Mouse (Mus musculus): Measurements from ENCODE around the gene 1700025G04Rik.

1700025G04Rik gene

GRCm38 (mm10) chr1:151895406-151895805, 194.5 kb downstream of the 1700025G04Rik start:
- DNase-seq (ENCODE audit: low spot score), result no peak

- DNase-seq (ENCODE audit: low spot score), result no peak
These were observed 195.9 kb downstream of the 1700025G04Rik start for GRCm38 (mm10) chr1:151893976-151894375.

- no peak for DNase-seq (ENCODE audit: low spot score)
These were observed 197.9 kb downstream of the 1700025G04Rik start for GRCm38 (mm10) chr1:151892008-151892407.

- no peak for DNase-seq (ENCODE audit: low spot score)
These were observed 198.7 kb downstream of the 1700025G04Rik start for GRCm38 (mm10) chr1:151891194-151891593.

GRCm38 (mm10) chr1:151890041-151890621, 199.8 kb downstream of the 1700025G04Rik start:
- no peak for DNase-seq (ENCODE audit: low spot score)

GRCm38 (mm10) chr1:151887631-151888030, 202.3 kb downstream of the 1700025G04Rik start:
- DNase-seq (ENCODE audit: low spot score), result no peak

GRCm38 (mm10) chr1:151887126-151887525, 202.8 kb downstream of the 1700025G04Rik start:
- no peak for DNase-seq (ENCODE audit: low spot score)

GRCm38 (mm10) chr1:151886171-151886570, 203.8 kb downstream of the 1700025G04Rik start:
- DNase-seq (ENCODE audit: low spot score), result no peak

GRCm38 (mm10) chr1:151881253-151881652, 208.7 kb downstream of the 1700025G04Rik start:
- no peak for DNase-seq (ENCODE audit: low spot score)

- no peak for DNase-seq (ENCODE audit: low spot score)
These were observed 209.2 kb downstream of the 1700025G04Rik start for GRCm38 (mm10) chr1:151880731-151881130.

- DNase-seq (ENCODE audit: low spot score), result no peak
These were observed 210.0 kb downstream of the 1700025G04Rik start for GRCm38 (mm10) chr1:151879966-151880365.

GRCm38 (mm10) chr1:151879308-151879850, 210.5 kb downstream of the 1700025G04Rik start:
- no peak for DNase-seq (ENCODE audit: low spot score)

- no peak for DNase-seq (ENCODE audit: low spot score)
These were observed 211.5 kb downstream of the 1700025G04Rik start for GRCm38 (mm10) chr1:151878411-151878810.

GRCm38 (mm10) chr1:151872971-151873370, 217.0 kb downstream of the 1700025G04Rik start:
- no peak for DNase-seq (ENCODE audit: low spot score)

GRCm38 (mm10) chr1:151864326-151864725, 225.6 kb downstream of the 1700025G04Rik start:
- DNase-seq (ENCODE audit: low spot score), result no peak

GRCm38 (mm10) chr1:151863797-151864147, 226.2 kb downstream of the 1700025G04Rik start:
- DNase-seq (ENCODE audit: low spot score), result no peak

- DNase-seq (ENCODE audit: low spot score), result no peak
These were observed 226.7 kb downstream of the 1700025G04Rik start for GRCm38 (mm10) chr1:151863135-151863796.

- DNase-seq (ENCODE audit: low spot score), result no peak
These were observed 227.8 kb downstream of the 1700025G04Rik start for GRCm38 (mm10) chr1:151862109-151862508.

GRCm38 (mm10) chr1:151861334-151861995, 228.5 kb downstream of the 1700025G04Rik start:
- DNase-seq (ENCODE audit: low spot score), result no peak

- no peak for DNase-seq (ENCODE audit: low spot score)
These were observed 231.5 kb downstream of the 1700025G04Rik start for GRCm38 (mm10) chr1:151858474-151858873.

- DNase-seq (ENCODE audit: low spot score), result no peak
These were observed 234.4 kb downstream of the 1700025G04Rik start for GRCm38 (mm10) chr1:151855561-151855960.

- DNase-seq (ENCODE audit: low spot score), result peak; percentile 30
These were observed 237.9 kb downstream of the 1700025G04Rik start for GRCm38 (mm10) chr1:151851976-151852375.

Data from embryo, embryonic 10.5 days (tissue).